9 mouse cellular contexts compared by ENCODE assay signal in genomic region chr7:121074281-121074680, GRCm38 (mm10). TPM values are rescaled to one million over a fixed set of nuclear protein-coding genes. Genes with fewer than 3 reads are reported as not detected.
DNase-seq lines count a peak whose midpoint lies in the region; ATAC-seq lines count a peak whose summit lies in the region.
"Had no signal": no experiment of that assay in that cellular context is flagged by ENCODE, and none has a peak within 500 bp of the region (broad histone marks: within the 10 kb centered on the region; RNA-seq: fewer than 3 reads in every experiment).

TSS of gene Igsf6 (minus strand) at chr7:121074572.

- 54% methylated on average over 11 of the region's 11 CpGs for WGBS in heart, embryonic 10.5 days
- 2% methylated on average over 9 of the region's 11 CpGs for WGBS in macrophage (ENCODE audit: missing documents)

- peaks cover 27% of the 10 kb centered on the region for H3K4me1 ChIP-seq in heart, embryonic 10.5 days
- H3K4me1 ChIP-seq: embryonic facial prominence, embryonic 12.5 days had no signal

- H3K27me3 ChIP-seq in heart, embryonic 10.5 days (ENCODE audit: insufficient read depth, poor library complexity, severe bottlenecking), result no peaks in the 10 kb centered on the region
- H3K27me3 ChIP-seq: embryonic facial prominence, embryonic 12.5 days had no signal

- H3K4me3 ChIP-seq in heart, embryonic 10.5 days, result no peak within 1 kb of the TSS
- H3K4me3 ChIP-seq in macrophage (ENCODE audit: inconsistent target), result peak within 1 kb of the TSS; percentile 57
- H3K4me3 ChIP-seq: embryonic facial prominence, embryonic 12.5 days had no signal

- H3K36me3 ChIP-seq in heart, embryonic 10.5 days, result peaks cover 39% of the 10 kb centered on the region
- H3K36me3 ChIP-seq in macrophage (ENCODE audit: inconsistent target), result peaks cover 19% of the 10 kb centered on the region; the same call in 1 of the 2 replicates

- H3K79me2 ChIP-seq in macrophage (ENCODE audit: inconsistent target), result peaks cover 49% of the 10 kb centered on the region

- H3K27ac ChIP-seq in heart, embryonic 10.5 days, result peak within 1 kb of the TSS; percentile 2; the same call in 1 of the 2 replicates
- H3K27ac ChIP-seq in macrophage, result peak within 1 kb of the TSS; percentile 98
- H3K27ac ChIP-seq: embryonic facial prominence, embryonic 12.5 days had no signal

- H3K9me3 ChIP-seq in heart, embryonic 10.5 days, result no peaks in the 10 kb centered on the region
- H3K9me3 ChIP-seq: embryonic facial prominence, embryonic 12.5 days had no signal

- ATAC-seq in common myeloid progenitor, adult 5-6 weeks (replicated peaks; ENCODE audit: low read depth, poor library complexity, severe bottlenecking), result peak; percentile 66

- DNase-seq in heart, embryonic 10.5 days (ENCODE audit: low spot score), result no peak
- DNase-seq in kidney, postnatal 10 days, result peak; percentile 31
- DNase-seq in c-Kit-positive CD71-positive TER-119-positive erythroid progenitor cells, embryonic 14.5 days (ENCODE audit: low spot score), result no peak
- DNase-seq in layer of hippocampus, postnatal 14 days (ENCODE audit: low spot score in 2 of 2), result no peak
- no peak for DNase-seq in thymus, postnatal 36 days
- DNase-seq: thymus, adult 18-20 months had no signal

RNA-seq across cellular contexts. Expression of gene Igsf6, which starts in this region (rescaled TPM):
- 38.5 and 43.5 TPM in 2 replicates for total RNA-seq in common myeloid progenitor, adult 5-6 weeks (2017)
- polyA plus RNA-seq in heart, embryonic 10.5 days (2016; fragmentation: Nextera tagmentation; extraction: Ambion mirVana), result 0.39 and 0.92 TPM in 2 replicates
- total RNA-seq in macrophage (2018; cell fraction: chromatin; rRNA removed), result 1,000 to 10,000 TPM in 4 of 26 experiments, 100 to 1,000 TPM in 22; 108 to 1,258 (median 429) TPM
- 100 to 1,000 TPM; 118 to 492 (median 272) TPM for total RNA-seq in macrophage (2018; cell fraction: cytosol; rRNA removed)
- total RNA-seq in macrophage (2018; cell fraction: nucleus; rRNA removed), result 1,000 to 10,000 TPM in 3 of 26 experiments, 100 to 1,000 TPM in 23; 125 to 1,186 (median 537) TPM
- polyA plus RNA-seq in macrophage (2018), result 75.4 to 337 TPM (median 171 TPM) in 3 replicates
- total RNA-seq in layer of hippocampus, postnatal 14 days (2021), result under 1 TPM in 1 of 2 experiments, not detected in 1; 0.35 TPM

Comparison
In these comparisons a context has a peak if more than half of its experiments do, and no peak if none do; other contexts are left out.
1. RNA of gene Igsf6 (total RNA-seq): 38.5 to 43.5 TPM in common myeloid progenitor, adult 5-6 weeks; 0.35 TPM in layer of hippocampus, postnatal 14 days; every median in the first group is over 10 times any median in the second.
2. RNA of gene Igsf6 (polyA plus RNA-seq): 75.4 to 337 TPM in macrophage; 0.39 to 0.92 TPM in heart, embryonic 10.5 days; every median in the first group is over 10 times any median in the second.